Mouse (Mus musculus): ENCODE results near the gene Atp13a2. TPM values are rescaled to one million over a fixed set of nuclear protein-coding genes. Genes with fewer than 3 reads are reported as not detected.
A peak's percentile ranks its signal among the peaks of the same experiment; 100 is the strongest.

Gene Atp13a2
- polyA plus RNA-seq, 1 experiment from 2014 or later = 45.3 TPM

DNA sequence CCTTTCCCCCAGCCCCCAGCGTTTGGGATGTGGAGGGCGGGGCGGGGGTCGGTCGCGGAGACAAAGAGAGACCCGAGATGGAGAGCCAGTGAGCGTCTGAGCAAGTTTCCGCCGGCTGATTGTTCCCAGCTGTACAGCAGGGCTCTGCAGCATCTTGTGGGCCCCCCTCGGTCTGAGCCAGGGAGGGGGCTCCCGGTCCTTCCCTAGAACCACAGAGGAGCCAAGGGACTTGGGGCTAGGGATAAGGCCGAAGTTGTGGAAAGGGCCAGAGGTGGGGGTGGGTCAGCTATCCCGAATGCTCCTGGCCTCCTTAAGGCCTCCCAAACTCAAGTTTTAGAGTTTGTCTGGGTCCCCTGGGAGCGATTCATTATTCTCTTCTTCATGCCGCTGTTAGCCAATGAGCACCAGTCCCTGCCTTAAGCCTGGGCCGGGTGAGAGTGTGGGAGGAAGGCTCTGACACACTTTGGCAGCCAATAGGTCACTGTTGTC lies 24.3 kb downstream of the Atp13a2 start:
- Histone ChIP-seq H3K27ac (peak overlapping the region; percentile 86), H3K9me3 (replicated peaks) (no peaks in the 10 kb centered on the region), H3K4me1 (peaks cover 28% of the 10 kb centered on the region), H3K4me2 (peak overlapping the region; percentile 74), H3K27me3 (no peaks in the 10 kb centered on the region), H3K9ac (peak overlapping the region; percentile 66), H3K4me3 (replicated peaks) (peak overlapping the region; percentile 61), H3K36me3 (peaks cover 52% of the 10 kb centered on the region)
- peak; percentile 52 for ATAC-seq (replicated peaks; ENCODE audit: low FRiP score)
- WGBS = under 1% methylated on average over 17 of the region's 17 CpGs

DNA sequence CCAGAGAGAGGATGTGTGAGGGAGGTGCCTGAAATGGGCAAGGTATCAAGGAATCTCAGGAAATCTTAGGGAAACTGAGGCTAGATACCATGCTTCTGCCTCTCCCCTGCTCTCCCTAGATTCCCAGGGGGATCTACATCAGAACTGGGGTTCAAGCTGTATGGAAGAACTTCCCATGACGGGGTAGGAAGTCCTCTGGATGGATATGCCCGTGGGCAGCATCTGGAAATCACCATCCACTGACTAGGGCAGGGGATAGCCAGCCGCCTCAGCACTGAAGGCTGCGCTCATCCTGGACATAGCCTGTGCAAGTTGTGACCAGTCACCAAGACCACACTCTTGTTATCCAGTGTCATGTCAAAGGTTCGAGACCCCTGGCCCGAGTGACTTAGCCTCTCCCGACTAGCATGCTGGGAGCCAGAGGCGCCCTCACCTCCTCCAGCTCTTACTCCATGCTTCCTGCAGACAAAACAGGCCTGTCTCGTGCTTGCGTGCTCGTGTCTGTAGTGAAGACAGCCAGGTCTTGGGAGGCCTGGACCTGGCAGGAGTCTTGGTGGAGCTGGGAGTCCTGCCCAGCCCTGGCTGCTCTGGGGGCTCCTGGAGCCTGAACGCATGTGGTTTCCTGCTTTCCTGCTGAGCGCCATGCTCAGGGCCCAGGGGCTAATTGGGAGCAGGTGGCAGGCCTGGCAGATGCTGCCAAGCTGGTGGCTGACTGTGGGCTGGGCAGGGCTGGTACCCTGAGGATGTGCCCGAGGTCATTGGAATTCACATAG lies 25.1 kb downstream of the Atp13a2 start:
- no peak for ATAC-seq (replicated peaks; ENCODE audit: low FRiP score)
- Histone ChIP-seq H3K36me3 (peaks cover 52% of the 10 kb centered on the region), H3K4me3 (replicated peaks) (peak overlapping the region; percentile 61), H3K4me1 (peaks cover 36% of the 10 kb centered on the region), H3K9me3 (replicated peaks) (no peaks in the 10 kb centered on the region), H3K9ac (peak overlapping the region; percentile 66), H3K27ac (peak overlapping the region; percentile 86), H3K27me3 (no peaks in the 10 kb centered on the region), H3K4me2 (peak overlapping the region; percentile 74)
- WGBS = 40% methylated on average over 14 of the region's 14 CpGs

DNA sequence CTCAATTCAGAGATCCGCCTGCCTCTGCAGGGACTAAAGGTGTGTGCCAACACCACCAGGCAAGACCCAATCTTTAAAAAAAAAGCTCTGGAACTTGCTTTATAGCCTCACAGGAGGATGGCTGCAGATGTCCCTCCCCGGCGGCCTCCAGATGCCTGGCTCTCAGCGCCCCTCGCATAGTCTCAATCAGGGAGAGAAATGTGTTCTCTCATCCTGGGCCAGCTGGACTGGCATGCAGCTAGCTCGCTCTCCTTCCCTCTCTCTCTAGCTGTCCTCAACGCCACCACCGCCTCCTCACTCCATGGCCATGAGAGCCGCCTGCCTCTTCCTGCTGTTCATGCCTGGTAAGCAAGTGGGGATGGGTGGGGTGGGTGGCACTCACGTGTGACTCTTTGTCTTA lies 25.9 kb downstream of the Atp13a2 start:
- no peak overlapping the region for H3K4me3 ChIP-seq (replicated peaks)
- no peak overlapping the region for H3K27ac ChIP-seq
- H3K4me2 ChIP-seq = peak overlapping the region; percentile 74
- H3K9ac ChIP-seq = peak overlapping the region; percentile 22; the same call in 1 of the 2 replicates
- no peak for ATAC-seq (replicated peaks; ENCODE audit: low FRiP score)
- 80% methylated on average over 10 of the region's 10 CpGs for WGBS
- no peaks in the 10 kb centered on the region for H3K27me3 ChIP-seq
- H3K9me3 ChIP-seq (replicated peaks) = no peaks in the 10 kb centered on the region
- peaks cover 43% of the 10 kb centered on the region for H3K4me1 ChIP-seq
- H3K36me3 ChIP-seq = peaks cover 54% of the 10 kb centered on the region

DNA sequence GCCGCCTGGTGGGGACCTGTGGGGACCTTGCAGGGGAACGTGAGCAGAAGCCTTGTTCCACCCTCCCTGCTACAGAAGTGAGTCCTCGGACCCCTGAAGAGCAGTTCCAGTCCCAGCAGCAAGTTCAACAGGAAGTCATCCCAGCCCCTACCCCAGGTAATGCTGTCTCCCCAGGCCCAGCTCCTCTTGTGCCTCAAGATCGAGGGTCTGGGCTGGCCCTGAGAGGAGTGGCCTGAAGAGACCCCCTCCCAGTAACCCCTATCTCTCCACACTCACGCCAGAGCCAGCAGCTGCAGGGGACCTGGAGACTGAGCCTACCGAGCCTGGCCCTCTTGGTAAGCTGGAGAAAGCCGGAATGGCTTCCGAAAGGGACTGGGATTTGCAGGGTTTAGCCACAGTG lies 27.4 kb downstream of the Atp13a2 start:
- WGBS = 80% methylated on average over 8 of the region's 8 CpGs
- Histone ChIP-seq H3K9ac (no peak overlapping the region), H3K4me3 (replicated peaks) (no peak overlapping the region), H3K4me1 (peaks cover 49% of the 10 kb centered on the region), H3K4me2 (no peak overlapping the region), H3K9me3 (replicated peaks) (no peaks in the 10 kb centered on the region), H3K36me3 (peaks cover 63% of the 10 kb centered on the region), H3K27me3 (no peaks in the 10 kb centered on the region), H3K27ac (no peak overlapping the region)
- no peak for ATAC-seq (replicated peaks; ENCODE audit: low FRiP score)

DNA sequence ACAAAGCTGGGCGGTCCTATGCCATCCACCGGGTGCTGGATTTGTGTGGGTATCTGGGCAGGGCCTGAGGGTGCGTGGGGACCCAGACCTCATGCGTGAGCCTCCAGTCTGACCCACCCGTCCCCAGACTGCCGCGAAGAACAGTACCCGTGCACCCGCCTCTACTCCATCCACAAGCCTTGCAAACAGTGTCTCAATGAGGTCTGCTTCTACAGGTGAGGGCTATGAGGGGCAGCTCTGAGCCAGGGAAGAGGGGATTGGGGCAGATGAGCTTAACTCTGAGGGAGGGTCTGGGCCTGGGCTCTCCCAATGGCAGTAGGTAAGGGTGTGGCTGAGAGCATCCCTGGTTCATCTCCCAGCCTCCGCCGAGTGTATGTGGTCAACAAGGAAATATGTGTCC lies 28.2 kb downstream of the Atp13a2 start:
- Histone ChIP-seq H3K27ac (no peak overlapping the region), H3K9ac (no peak overlapping the region), H3K4me2 (no peak overlapping the region), H3K4me1 (peaks cover 51% of the 10 kb centered on the region), H3K36me3 (peaks cover 70% of the 10 kb centered on the region), H3K9me3 (replicated peaks) (no peaks in the 10 kb centered on the region), H3K4me3 (replicated peaks) (no peak overlapping the region), H3K27me3 (no peaks in the 10 kb centered on the region)
- WGBS = 93% methylated on average over 11 of the region's 11 CpGs
- no peak for ATAC-seq (replicated peaks; ENCODE audit: low FRiP score)

DNA sequence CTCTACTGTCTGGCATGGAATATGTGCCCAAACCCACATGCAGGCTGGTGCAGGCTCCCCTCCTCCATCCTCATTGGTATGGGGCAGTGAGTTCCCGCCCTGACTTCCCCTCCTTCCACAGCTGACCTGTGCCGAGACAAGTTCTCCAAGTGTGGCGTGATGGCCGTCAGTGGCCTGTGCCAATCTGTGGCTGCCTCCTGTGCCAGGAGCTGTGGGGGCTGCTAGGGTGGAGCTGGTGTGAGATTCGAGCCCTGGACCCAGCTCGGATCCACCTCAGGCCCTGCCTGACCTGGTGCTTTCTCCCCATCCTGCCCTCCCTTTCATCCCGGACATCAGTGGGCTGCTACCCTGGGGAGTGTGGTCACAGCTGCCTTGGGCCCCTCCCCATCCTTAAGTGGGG lies 28.7 kb downstream of the Atp13a2 start:
- Histone ChIP-seq H3K4me3 (replicated peaks) (no peak overlapping the region), H3K27ac (0 out of 2 replicates have a peak overlapping the region, but pooled peaks have one; percentile 6), H3K36me3 (peaks cover 75% of the 10 kb centered on the region), H3K9me3 (replicated peaks) (no peaks in the 10 kb centered on the region), H3K4me1 (peaks cover 51% of the 10 kb centered on the region), H3K27me3 (no peaks in the 10 kb centered on the region), H3K4me2 (no peak overlapping the region), H3K9ac (no peak overlapping the region)
- no peak for ATAC-seq (replicated peaks; ENCODE audit: low FRiP score)
- 68% methylated on average over 7 of the region's 7 CpGs for WGBS

DNA sequence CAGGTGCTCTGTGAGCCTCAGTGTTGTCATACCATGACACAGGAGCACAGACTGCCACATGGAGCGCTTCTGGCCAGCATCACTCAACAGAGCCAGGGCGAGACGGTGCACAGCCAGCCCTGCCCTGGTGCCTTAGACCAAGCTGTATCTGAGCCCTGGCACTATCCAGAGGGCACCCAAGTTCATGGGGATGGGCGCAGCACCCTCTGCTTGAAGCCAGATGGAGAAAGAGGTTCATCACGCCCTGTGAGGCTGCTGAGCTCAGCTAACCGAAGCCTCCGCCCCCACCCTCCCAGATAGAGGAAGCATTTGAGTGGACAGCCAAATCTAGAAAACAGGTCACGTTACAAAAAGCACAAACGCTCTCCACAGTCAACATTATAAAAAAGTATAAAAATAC lies 29.6 kb downstream of the Atp13a2 start:
- Histone ChIP-seq H3K4me3 (replicated peaks) (no peak overlapping the region), H3K9ac (no peak overlapping the region), H3K27me3 (no peaks in the 10 kb centered on the region), H3K36me3 (peaks cover 75% of the 10 kb centered on the region), H3K4me1 (peaks cover 54% of the 10 kb centered on the region), H3K9me3 (replicated peaks) (no peaks in the 10 kb centered on the region), H3K4me2 (no peak overlapping the region), H3K27ac (peak overlapping the region; percentile 45; the same call in 1 of the 2 replicates)
- 59% methylated on average over 9 of the region's 9 CpGs for WGBS
- ATAC-seq (replicated peaks; ENCODE audit: low FRiP score) = no peak

DNA sequence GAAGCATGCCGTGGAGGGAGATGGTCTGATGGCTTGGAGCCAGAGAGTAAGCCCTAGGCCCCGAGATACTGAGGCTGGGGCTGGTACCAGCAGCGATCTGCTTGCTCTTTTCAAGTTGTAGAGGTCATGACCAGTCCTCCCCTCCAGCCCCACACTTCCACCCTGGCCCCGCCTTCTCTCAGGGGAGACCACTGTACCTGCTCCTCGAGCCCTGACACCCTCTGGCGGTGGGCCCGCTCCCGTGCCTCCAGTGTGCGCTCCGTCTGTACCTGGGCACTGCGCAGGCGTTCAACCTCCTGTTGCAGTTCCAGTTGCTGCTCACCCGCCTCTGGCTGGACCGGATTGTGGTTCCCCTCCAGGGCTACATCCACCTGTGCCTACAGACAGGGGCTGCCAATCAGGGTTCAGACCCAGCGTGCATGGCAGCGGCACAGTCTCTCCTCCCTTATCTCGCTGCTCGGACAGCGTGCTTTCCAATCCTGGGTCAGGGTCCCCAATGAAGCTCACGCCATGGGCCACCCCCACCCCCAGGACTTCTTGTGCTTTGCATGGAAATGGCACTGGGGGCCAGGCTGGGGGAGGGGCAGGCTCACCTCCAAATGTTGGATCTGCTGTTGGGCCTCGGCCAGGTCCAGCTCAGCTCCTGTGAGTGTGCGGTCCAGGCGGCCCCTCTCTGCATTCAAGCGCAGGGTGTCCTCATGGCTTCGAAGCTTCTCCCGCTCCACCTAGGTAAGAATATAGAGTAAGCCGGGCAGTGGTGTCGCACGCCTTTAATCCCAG lies 31.2 kb downstream of the Atp13a2 start:
- Histone ChIP-seq H3K36me3 (peaks cover 77% of the 10 kb centered on the region), H3K4me2 (no peak overlapping the region), H3K27me3 (no peaks in the 10 kb centered on the region), H3K4me3 (replicated peaks) (no peak overlapping the region), H3K4me1 (peaks cover 48% of the 10 kb centered on the region), H3K27ac (0 out of 2 replicates have a peak overlapping the region, but pooled peaks have one; percentile 18), H3K9ac (no peak overlapping the region), H3K9me3 (replicated peaks) (no peaks in the 10 kb centered on the region)
- 73% methylated on average over 29 of the region's 29 CpGs for WGBS
- no peak for ATAC-seq (replicated peaks; ENCODE audit: low FRiP score)

DNA sequence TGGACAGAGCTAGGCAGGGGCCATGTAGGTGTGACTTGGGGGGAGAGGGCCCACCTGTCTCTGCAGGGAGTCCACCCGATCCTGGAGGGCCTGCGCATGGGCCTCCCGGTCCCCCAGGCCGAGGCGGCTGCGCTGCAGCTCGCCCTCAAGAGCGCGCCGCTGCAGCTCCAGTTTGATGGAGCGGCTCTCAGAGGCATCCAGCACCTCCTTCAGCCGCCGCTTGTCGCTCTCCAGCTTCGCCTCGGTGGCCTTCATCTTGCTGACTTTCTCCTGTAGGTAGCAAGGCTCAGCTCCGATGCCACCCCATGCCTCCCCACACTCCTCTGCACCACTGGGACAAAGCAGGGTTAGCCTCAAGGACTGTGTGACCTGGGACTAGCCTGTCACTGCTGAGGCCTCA lies 33.5 kb downstream of the Atp13a2 start:
- no peaks in the 10 kb centered on the region for H3K9me3 ChIP-seq (replicated peaks)
- no peak overlapping the region for H3K9ac ChIP-seq
- H3K4me1 ChIP-seq = peaks cover 53% of the 10 kb centered on the region
- no peak for ATAC-seq (replicated peaks; ENCODE audit: low FRiP score)
- H3K27me3 ChIP-seq = no peaks in the 10 kb centered on the region
- peaks cover 77% of the 10 kb centered on the region for H3K36me3 ChIP-seq
- no peak overlapping the region for H3K4me3 ChIP-seq (replicated peaks)
- H3K27ac ChIP-seq = peak overlapping the region; percentile 85
- 85% methylated on average over 17 of the region's 17 CpGs for WGBS
- no peak overlapping the region for H3K4me2 ChIP-seq

DNA sequence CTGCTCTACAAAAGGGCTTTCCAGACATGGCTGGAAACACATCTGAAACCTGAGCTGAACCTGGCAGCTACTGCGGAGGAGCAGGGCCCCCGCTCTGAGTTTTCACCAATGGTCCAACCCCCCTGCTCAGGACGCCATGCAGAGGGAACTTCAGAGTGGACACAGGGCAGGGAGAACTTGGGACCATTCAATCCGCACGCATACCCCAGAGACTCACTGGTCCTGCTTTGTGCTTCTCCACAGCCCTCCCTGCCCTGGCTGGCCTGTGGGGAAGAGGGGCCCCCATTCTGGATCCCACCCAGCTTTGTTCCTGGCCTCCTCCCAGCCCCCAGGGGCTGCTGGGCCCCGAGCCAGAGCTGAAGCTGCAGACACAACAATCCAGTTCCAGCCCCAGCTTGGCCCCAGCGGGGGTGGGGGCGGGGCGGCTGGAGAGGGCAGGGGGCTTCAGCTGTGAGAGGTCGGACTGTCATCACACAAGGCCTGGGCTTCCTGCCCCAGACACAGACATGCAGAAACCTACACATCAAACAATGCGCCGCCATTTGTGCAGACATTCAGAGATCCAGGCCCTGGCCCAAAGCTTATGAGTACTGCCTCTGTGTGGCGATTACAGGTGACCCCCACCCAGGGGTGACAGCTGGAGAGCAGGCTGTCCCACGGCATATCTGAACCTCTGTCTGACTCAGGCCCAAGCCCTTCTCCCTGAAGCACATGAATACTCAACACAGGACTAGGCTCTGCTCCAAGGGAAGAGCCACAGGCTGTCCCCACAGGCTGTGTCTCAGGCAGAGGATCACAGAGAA lies 34.3 kb downstream of the Atp13a2 start:
- Histone ChIP-seq H3K4me3 (replicated peaks) (no peak overlapping the region), H3K27ac (peak overlapping the region; percentile 85), H3K4me2 (peak overlapping the region; percentile 21; the same call in 1 of the 2 replicates), H3K9me3 (replicated peaks) (no peaks in the 10 kb centered on the region), H3K4me1 (peaks cover 53% of the 10 kb centered on the region), H3K27me3 (no peaks in the 10 kb centered on the region), H3K36me3 (peaks cover 77% of the 10 kb centered on the region), H3K9ac (0 out of 2 replicates have a peak overlapping the region, but pooled peaks have one; percentile 12)
- 20% methylated on average over 14 of the region's 14 CpGs for WGBS
- peak; percentile 71 for ATAC-seq (replicated peaks; ENCODE audit: low FRiP score)

DNA sequence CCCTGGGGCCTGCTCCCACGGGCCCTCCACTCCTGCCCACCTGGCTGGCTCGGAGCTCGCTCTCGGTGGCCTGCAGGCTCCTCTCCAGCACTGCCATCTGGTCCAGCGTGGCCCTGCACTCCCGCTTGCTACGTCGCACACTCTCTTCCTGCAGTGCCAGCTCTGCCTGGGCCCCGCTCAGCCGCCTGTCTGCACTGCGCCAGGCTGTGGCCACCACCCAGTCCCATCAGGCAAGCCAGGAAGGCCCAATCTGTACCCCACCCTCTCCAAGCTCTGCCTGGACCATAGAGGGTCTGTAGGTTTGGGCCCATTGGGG lies 34.9 kb downstream of the Atp13a2 start:
- peaks cover 48% of the 10 kb centered on the region for H3K4me1 ChIP-seq
- H3K9me3 ChIP-seq (replicated peaks) = no peaks in the 10 kb centered on the region
- no peak overlapping the region for H3K4me3 ChIP-seq (replicated peaks)
- H3K4me2 ChIP-seq = no peak overlapping the region
- no peak for ATAC-seq (replicated peaks; ENCODE audit: low FRiP score)
- no peak overlapping the region for H3K9ac ChIP-seq
- H3K27me3 ChIP-seq = no peaks in the 10 kb centered on the region
- 60% methylated on average over 11 of the region's 11 CpGs for WGBS
- H3K27ac ChIP-seq = peak overlapping the region; percentile 85
- H3K36me3 ChIP-seq = peaks cover 77% of the 10 kb centered on the region

Measured in kidney, embryonic 15.5 days (tissue).